Mouse (Mus musculus) lung, postnatal 25 days (tissue): ENCODE measurements around the gene Gm21310.
"Not testable (repeated sequence)": the region's sequence is repeated elsewhere in the genome, so short reads cannot be mapped to it uniquely, and the experiment has no call there.

Experiments used
- DNase-seq: peaks from one replicate; pipeline ENCODE4 v3.0.0; 2022; ENCODE audit warnings: low spot score

Gene Gm21310

DNA sequence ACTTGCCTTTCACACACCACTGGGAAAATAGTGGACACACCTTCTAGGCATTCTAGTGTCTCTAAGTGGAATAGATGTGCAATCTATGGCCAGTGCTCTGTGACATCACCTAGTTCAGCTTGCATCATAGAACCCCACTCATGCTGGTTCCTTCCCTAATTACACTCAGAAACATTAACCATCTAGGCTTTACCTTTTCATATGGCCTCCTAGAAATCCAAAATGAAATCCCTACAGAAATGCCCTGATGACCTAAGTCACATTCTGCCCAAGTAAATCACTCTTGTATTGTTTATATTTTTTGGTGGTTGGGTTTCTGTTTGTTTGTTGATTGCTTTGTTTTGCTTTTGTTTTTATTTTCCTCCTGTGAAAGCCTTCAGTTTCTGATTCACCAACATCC is at the start of gene Gm21310:
Gene Gm21310 (minus strand): TSS at position 101 of the 400 bp plus-strand sequence.
- not testable (repeated sequence) for DNase-seq
